Mouse (Mus musculus) adrenal gland, postnatal 14 days (tissue): ENCODE measurements around the gene Smad6. TPM values are rescaled to one million over a fixed set of nuclear protein-coding genes. Genes with fewer than 3 reads are reported as not detected.

Experiments
- DNase-seq: peaks from one replicate; pipeline ENCODE4 v3.0.0; 2021; ENCODE audit warnings: mixed read lengths
- total RNA-seq: library from RNA; stranded (reverse); gene quantifications from 2 replicates; pipeline ENCODE4 v1.2.3, GENCODE M21; 2021

Gene Smad6
- total RNA-seq, 1 experiment from 2014 or later: 12.0 TPM

DNA sequence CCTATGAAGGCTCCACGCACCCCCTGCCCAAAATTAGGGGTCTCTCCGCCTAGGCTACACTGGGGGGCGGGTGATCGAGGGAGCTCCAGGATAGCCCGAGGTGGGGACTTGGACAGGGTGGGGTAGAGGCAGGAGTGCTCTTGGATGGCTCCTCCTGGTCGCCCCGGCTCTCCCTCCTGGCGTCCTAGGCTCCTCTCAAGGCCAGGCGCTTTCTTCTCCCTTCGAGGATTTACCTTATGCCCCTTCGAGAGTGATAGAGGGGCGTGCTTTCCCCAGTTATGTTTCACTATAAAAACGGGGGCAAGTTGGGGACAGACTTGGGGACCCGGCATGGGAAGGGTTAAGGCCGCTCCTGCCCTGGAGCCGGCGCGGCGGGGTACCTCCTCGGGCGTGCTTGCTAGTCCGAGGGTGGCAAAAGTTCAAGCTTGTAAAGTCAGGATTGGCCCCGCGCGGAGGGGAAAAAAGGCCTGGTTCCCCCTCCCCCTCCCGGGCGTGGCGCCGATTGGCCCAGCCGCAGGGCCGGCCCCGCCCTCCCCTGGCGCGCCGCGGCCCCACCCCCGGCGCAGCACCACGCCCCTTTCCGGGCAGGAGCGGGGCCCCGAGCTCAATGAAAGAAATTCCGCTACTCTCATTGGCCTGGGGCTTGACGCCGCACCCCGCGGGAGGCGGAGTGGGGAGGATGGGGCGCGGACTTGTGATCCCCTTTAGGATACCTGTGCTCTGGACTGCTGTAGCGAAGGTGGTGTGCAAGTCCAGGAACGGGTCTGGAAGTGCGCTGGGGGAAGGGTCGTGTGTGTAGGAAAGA, 905 bp upstream of the Smad6 start:
- DNase-seq: peak; percentile 99

- no peak for DNase-seq
Observed at GRCm38 (mm10) chr9:64021319-64021850, 474 bp downstream of the Smad6 start.

- peak; percentile 54 for DNase-seq
Observed at GRCm38 (mm10) chr9:64020606-64021318, 1.1 kb downstream of the Smad6 start.

DNA sequence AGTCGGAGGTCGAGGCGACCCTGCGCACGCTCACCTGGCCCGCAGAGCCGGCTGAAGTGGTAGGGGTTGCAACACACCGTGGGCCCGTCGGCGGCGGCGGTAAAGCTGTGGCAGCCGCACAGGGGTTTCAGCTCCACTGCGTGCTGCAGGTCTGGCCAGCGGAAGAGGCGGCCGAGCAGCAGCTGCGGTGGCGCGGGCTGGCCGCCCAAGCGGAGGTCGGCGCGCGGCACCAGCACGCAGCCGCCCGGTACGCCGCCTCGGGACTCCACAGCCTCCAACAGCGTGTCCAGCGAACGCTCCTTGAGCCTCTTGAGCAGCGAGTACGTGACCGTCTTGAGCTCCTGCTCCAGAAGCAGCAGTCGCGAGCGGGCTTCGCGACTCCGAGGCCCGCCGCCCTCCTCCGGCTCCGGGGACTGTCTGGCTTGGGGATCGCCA, 1.7 kb downstream of the Smad6 start:
- peak; percentile 52 for DNase-seq

DNA sequence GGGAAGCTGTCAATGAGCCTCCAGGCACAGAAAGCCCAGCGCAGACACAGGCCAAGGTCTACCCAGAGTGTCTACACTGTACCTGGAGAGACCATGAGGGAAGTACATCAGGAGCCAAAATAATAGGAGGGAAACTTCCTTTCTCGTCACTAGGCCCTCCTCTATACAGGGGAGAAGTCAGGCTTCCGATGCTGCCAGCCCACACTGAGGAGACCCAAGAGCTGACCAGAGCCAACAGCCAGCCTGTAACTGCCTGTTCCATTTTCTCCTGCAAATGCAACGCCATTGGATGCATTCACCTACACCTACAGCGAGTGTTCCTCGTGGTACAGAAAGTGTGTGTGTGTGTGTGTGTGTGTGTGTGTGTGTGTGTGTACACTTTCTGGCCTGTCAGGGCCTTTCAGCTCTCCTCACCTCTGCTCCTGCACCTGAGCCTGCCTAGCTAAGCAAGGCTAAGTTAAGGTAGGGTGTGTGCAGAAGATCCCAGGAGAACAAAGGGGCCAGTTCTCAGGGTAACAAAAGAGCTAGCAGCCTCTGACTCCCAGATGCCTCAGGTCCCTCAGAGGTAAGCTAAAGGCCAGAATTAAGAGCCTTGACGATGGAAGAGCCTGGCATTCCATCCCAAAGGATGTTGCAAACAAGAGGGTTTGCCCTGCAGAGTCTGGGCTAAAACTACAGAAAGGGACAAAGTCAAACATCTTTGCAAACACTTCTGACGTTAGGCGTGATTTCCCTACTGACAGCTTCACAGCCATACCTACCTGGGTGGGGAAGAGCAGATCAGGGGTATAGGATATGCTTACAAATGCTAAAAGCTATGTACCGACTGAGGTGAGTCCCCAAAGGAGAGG, 2.6 kb downstream of the Smad6 start:
- DNase-seq: no peak

DNA sequence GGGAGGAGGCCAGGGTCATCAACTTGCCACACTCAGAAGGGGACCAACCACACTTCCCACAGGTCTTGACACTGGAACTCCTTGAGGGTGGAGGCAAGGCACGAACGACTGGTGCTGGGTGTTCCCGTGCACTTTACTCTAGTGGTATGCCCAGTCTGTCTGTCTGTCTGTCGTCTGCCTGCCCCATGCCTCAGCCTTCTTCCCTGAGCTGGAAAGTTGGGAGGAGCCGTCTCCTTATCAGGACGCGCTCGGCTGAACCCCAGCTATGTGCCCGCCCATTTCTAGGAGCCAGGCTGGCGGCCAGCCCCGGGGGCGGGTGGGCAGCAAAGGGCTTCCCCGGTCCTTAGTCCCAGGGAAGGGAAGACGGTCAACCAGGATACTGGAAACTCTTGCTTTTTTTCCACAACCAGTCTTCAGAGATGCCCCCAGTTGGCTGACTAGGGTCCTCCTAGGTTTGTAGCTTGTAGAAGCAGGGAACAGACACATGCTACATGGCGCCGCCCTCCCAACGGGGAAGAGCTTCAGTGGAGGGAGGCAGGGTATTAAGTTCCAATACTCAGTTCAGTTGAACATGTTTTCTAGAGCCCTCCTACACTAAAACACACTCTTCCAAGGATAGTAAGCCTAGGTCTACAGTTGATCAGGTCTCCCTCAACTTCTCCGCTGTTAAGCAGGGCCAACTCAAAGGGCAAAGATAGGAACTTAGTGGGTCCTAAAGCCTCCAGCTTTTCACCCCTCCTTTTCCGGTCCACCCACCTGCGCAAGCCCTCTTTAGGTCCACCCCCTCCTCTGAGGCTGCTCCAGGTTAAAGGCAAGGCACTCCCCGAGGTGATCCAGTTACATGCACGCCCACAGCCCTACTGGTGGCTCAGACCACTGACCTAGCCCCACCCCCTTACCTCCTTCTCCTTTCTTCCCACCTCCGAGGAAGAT, 3.7 kb downstream of the Smad6 start:
- peak; percentile 81 for DNase-seq

GRCm38 (mm10) chr9:64016648-64017400, 5.0 kb downstream of the Smad6 start:
- peak; percentile 74 for DNase-seq

DNA sequence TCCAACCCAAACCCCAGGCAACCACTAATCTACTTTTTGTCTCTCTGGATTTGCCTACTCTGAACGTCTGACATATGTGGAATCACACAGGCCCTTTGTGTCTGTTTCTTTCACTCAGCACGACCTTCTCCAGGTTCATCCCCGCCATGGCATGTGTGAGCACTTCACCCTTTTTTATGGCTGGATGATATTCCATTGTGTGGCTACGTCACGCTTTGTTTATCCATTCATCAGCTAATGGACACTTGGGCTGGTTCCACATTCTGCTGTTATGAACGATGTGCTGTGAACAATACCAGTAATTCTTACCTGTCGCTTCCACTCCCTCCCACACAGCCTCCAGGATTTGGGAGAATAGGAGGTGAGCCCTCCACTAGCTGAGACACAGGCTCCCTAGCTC, 5.8 kb downstream of the Smad6 start:
- DNase-seq: no peak

DNA sequence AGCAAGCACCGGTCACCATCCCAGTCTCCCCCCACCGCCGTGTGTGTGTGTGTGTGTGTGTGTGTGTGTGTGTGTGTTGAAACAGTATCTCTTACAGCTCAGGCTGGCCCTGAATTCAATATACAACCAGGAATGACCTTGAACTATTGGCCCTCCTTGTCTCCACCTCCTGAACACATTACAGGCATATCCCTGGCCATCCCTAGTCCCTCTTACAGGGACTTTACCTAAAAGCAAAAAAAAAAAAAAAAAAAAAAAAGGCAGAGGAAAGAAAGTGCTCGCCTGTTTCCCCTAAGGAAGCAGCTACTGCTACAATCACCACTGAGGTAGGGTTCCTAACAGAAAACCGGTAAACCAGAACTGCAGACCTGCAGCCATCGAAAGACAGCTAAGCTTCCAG, 7.1 kb downstream of the Smad6 start:
- peak; percentile 32 for DNase-seq

DNA sequence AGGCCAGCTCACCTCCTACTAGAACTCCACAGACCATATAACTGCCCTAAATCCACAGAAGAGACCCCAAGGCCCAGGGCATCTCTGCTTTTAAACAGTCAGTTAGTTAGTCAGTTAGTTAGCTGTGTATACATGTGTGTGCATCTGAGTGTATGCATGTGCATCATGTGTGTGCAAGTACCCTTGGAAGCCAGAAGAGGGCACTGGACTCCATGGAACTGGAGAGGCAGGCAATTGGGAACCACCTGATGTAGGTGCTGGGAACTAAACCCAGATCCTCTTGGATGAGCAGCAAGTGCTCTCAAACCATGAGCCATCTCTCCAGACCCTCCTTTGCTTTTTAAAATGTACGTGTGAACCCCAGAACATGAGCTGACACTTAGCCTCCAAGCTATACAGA, 10.5 kb downstream of the Smad6 start:
- DNase-seq: no peak

DNA sequence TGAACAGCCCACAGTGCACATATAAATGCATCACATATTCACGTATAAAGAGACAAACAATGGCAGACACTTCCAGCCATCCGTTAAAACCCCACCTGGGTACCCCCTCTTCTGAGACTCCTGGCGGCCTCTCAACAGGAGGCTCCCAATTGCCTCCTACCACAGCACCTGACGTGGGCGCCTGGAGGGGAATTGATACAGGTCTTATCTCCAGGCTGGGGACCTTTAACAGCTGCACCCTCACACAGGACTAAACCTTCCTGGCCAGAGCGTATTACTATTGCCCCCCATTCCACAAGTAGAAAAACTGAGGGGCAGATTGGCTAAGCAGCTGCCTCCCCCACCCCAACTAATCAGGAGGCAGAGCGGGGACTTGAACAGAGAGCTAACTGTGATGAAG, 18.9 kb downstream of the Smad6 start:
- DNase-seq: no peak

- no peak for DNase-seq
Observed at GRCm38 (mm10) chr9:64001081-64001480, 20.8 kb downstream of the Smad6 start.

DNA sequence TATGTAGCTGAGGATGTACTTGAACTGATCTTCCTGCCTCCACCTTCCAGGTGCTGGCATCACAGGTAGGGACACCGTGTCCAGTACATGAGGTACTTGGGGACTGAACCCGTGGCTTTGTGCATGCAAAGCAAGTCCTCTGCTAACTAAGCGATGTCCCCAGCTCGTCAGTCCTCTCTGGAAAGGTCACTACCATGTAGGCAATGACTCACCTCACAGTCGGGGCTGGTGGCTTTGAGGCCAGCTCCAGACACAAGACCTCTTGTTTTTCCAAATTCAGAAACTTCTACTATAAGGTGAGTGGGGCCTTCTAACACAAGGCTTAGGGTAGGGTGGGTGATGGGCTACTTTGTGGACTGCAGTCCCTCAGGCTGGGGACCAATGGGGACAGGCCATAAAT, 21.8 kb downstream of the Smad6 start:
- DNase-seq: peak; percentile 60

- DNase-seq: no peak
Observed at GRCm38 (mm10) chr9:63999194-63999593, 22.7 kb downstream of the Smad6 start.

GRCm38 (mm10) chr9:63998026-63998425, 23.8 kb downstream of the Smad6 start:
- peak; percentile 79 for DNase-seq

- DNase-seq: peak; percentile 85
Observed at GRCm38 (mm10) chr9:63997439-63997838, 24.4 kb downstream of the Smad6 start.

DNA sequence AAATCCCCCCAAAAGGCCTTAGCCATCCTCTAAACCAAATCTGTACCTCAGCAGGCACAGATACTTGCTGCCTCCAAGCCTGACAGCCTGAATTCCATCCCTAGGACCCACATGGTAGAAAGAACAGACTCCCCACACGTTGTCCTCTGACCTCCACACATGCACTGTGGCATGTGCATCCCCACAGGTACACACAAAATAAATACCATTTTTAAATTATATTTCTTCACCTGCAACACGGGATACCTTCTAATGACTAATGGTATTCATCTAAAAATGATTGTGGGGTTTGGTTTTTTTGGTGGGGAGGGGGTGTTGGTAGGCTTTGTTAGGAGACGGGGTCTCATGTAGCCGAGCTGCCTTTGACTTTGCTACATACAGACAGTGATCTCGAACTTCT, 28.6 kb downstream of the Smad6 start:
- no peak for DNase-seq

- no peak for DNase-seq
Observed at GRCm38 (mm10) chr9:63992761-63993160, 29.1 kb downstream of the Smad6 start.

GRCm38 (mm10) chr9:63991193-63991592, 30.7 kb downstream of the Smad6 start:
- DNase-seq: no peak

GRCm38 (mm10) chr9:63989641-63990040, 32.2 kb downstream of the Smad6 start:
- DNase-seq: peak; percentile 68
